Mouse (Mus musculus) left cerebral cortex, adult 9 months (tissue): ENCODE results near the gene Ttc1.
A peak's percentile ranks its signal among the peaks of the same experiment; 100 is the strongest.

ENCODE experiments used
- DNase-seq, 2 experiments: peaks; one replicate each; pipeline ENCODE4 v3.0.0; 2022; ENCODE audit warnings: low spot score in 2 of 2

Ttc1 gene

DNA sequence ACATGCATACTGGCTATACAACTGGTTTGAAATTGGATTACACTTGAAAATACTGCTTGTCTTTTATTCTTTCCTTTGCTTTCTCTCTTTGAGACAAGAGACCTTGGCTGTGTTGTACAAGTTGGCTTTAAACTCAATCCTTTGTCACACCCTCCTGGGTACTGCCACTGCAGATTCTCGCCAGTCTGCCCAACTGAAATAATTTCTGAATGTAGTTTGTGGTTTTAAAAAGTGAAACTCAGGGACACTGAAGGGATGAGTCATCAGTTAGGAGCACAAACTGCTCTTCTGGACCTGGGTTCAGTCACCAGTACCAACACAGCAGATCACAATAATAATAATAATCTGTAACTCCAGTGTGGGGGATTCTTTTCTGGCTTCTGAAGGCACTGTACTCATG is 44.3 kb downstream of the Ttc1 start:
- DNase-seq, result no peak

GRCm38 (mm10) chr11:43700291-43700690 is 47.5 kb downstream of the Ttc1 start:
- DNase-seq, result no peak

GRCm38 (mm10) chr11:43698621-43699020 is 49.2 kb downstream of the Ttc1 start:
- no peak for DNase-seq

DNA sequence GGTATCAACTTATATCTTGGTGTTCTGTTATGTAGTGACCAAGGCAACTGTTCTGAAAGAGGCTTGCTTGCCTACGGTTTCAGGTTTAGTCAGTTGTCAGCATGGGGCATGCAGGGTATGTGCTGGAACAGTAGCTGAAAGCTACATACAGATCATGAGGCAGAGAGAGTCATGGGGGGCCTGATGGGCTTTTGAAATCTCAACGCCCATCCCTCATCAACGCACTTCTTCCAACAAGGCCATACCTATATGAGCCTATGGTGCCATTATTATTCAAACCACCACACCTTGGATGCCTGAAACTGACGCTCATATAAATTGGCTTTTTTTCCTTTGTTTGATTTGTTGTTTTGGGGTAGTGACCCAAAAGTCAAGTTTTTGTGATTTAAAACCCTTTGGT is 51.2 kb downstream of the Ttc1 start:
- DNase-seq, result no peak

GRCm38 (mm10) chr11:43688850-43689249 is 59.0 kb downstream of the Ttc1 start:
- no peak for DNase-seq

GRCm38 (mm10) chr11:43682415-43683217 is 65.2 kb downstream of the Ttc1 start:
- peak in 1 of 2 experiments; percentile 48 for DNase-seq

DNA sequence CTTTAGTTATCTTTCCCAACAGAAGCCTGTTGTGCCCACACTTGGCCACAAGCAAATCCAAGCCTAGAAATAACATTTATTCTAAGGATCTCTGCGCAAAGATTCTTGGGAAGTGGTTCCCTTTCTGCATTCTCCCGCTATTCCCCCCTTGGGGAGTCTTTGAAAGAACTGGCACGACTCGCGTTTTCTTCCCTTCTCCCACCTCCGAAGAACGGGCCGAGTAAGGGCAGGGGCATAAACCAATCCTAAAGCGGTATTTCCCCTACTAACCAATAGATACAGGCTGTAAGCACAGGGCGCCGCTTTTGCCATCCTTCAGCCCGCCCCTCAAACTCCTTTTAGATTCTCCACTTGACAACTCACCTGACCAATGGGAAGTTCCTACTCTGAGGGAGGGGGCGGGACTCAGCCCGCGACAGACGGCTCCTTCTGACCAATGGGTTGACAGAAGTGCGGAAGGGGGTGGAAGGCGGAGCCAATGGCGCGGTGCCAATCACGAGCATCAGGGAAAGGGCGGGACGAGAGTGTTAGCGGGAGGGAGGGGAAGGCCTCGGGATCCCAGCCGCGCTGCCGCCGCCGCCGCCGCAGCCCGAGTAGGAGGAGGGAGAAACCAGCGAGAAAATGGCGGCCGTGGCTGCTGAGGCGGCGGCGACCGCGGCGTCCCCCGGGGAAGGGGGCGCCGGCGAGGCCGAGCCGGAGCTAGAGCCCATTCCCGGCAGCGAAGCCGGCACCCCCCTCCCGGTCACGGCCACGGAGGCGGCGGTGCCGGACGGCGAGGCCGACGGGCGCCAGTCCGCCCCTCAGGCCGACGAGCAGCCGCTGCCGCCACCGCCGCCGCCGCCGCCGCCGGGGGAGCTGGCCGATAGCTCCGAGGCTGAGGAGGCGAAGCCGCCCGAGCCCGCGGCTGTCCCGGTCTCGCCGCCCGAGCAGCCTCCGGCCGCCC is 66.1 kb downstream of the Ttc1 start, which contains the start of gene Pwwp2a:
Pwwp2a (plus strand) TSS at position 527 of the 943 bp plus-strand sequence.
- peak; percentile 97 to 99 for DNase-seq
